Mouse (Mus musculus) ES-Bruce4 (cell line): ENCODE results near the gene Adig.

Source experiments
- CTCF ChIP-seq: IDR thresholded peaks from one replicate; pipeline ENCODE4 v1.8.1; 2011; ENCODE audit warnings: low read depth, low read length
- EP300 ChIP-seq: IDR thresholded peaks from 2 replicates; pipeline ENCODE4 v1.6.1; 2011; ENCODE audit warnings: low read depth, low read length; ENCODE audit not compliant: insufficient read depth
- POLR2A ChIP-seq: IDR thresholded peaks from one replicate; pipeline ENCODE4 v1.8.1; 2011; ENCODE audit warnings: low read length; ENCODE audit not compliant: insufficient read depth

GRCm38 (mm10) chr2:158501836-158502812 is at the start of gene Adig:
- no peak for TF ChIP-seq CTCF
- no peak for TF ChIP-seq EP300
- TF ChIP-seq POLR2A, result no peak
